Mouse (Mus musculus): ENCODE results near the gene Cadm3.

GRCm38 (mm10) chr1:173389901-173390401 lies 22.5 kb upstream of the Cadm3 start:
- no peak for TF ChIP-seq CTCF (IDR thresholded peaks at IDR 0.05; ENCODE audit: low read depth)
- no peak for TF ChIP-seq EP300 (IDR thresholded peaks at IDR 0.05; ENCODE audit: low read depth)

All from heart, postnatal 0 days (tissue).